Mouse (Mus musculus): Measurements from ENCODE around the gene Pam. TPM values are rescaled to one million over a fixed set of nuclear protein-coding genes. Genes with fewer than 3 reads are reported as not detected.

The Pam gene
- 17.3 and 18.0 TPM in 2 replicates for polyA plus RNA-seq (2015; fragmentation: Nextera tagmentation; extraction: Ambion mirVana)

DNA sequence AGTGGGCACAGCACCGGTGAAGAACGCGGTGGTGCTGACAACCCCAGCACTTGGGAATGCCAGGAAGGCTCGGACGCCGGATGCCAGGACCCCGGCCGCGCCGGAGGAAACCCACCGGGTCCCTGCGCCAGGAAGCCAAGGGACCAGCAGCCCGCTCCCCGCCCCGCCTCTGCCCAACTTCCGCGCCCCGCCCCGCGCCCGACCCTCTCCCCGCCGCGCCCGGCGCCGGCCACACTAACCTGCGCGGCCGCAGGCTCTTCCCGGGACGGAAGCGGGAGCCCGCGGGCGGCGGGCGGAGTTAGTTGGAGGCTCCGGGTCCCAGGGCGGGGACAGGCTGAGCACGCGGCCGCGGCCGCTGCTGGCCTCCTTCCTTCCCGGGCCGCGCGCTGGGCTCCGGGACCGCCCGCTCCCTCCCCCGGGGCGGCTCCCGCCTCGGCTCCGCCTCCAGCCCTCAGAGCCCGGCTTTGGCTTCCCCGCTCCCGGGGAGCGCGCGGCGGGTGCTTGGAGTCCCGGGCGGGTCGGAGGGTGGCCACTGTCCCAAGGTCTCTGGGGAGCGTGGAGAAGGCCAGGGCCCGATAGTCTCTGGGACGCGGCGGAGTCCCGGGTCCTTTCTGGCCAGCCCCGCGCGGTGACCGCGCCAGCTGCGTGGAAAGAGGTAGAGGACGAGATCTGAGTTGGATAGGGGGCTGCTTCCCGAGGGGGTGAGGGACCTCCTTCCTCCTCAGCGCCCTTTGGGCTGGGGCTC, at the start of gene Pam:
Pam (minus strand) TSS at position 401 of the 745 bp plus-strand sequence.
- DNase-seq (ENCODE audit: low spot score) = peak; percentile 56

DNA sequence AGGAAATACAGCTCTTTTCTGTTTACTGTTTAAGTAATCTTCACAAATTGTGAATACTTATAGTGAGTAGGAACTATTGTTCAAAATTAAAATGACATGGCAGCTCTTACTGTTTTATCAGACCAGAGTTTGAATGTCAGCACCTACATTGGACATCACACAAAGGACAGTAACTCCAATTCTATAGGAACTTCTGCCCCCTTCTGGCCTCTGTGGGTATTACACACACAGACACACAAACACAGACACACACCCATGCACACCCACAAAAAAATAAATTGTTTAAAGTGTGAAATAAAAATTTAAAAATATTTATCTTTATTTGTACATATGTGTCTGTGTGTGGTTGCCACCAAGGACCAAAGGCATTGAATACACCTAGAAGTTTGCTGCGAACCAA, 49.4 kb upstream of the Pam start:
- DNase-seq (ENCODE audit: low spot score) = no peak

- no peak for DNase-seq (ENCODE audit: low spot score)
Observed at GRCm38 (mm10) chr1:98131244-98131643, 35.8 kb upstream of the Pam start.

DNA sequence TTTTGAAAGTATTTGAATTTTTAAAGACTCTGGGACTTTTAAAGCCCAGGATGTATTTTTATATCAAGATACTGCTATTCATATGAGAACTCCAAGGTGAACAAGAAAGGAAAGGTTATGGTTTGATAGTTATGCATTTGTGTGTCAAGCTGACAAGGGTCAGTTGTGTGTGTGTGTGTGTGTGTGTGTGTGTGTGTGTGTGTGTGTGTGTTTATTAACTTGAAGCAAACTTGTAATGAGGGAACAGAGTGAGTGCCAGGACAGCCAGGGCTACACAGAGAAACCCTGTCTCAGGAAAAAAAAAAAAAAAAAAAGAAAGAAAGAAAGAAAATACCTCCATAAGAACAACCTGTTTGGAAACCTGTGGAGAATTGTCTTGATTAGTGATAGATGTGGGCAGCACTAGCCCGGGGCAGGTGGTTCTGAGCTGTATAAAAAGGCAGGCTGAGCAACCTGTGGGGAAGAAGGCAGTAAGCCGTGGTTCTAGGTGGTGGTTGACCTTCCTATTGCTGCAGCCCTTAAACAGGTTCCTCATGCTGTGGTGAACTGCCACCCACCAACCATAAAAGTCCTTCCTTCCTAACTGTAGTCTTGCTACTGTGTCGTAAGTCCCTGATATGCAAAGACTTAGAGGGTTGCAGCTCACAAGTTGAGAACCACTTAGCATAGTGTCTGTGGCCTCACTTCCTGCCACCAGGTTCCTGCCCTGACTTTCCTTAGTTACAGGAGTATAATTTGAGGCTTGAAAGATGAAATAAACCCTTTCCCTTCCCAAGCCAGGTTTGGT, 34.3 kb upstream of the Pam start:
- DNase-seq (ENCODE audit: low spot score) = peak; percentile 31

- DNase-seq (ENCODE audit: low spot score) = no peak
Observed at GRCm38 (mm10) chr1:98129111-98129510, 33.7 kb upstream of the Pam start.

DNA sequence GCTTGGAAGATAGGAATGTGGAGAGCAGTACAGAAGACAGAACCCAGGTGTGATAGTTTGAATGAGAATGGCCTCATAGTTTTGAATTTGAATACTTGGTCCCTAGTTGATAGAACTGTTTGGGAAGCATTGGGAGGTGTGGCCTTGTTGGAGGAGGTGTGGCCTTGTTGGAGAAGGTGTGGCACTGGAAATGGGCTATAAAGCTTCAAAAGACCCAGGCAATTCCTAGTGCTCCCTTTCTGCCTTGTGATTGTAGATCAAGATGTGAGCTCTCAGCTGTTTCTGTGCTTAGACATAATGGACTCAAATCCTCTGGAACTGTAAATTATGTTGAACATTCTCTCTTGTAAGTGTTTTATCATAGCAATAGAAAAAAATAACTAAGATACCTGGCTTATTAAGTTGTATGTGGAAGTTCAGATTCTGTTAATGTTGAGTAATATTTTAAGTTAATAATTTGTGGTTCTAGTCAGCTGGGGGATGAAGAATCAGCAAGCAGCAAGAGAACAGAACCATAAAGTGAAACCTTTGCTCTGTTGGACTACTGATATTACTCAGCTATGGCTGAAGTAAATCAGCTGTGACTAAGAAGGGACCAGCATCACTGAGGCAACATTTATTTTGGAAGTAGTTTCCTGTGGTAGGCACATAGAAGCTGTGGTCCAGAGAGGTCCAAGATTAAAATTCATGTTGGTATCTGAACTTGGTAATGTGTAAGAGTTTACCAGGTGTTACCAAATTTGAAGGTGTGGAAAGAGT, 33.1 kb upstream of the Pam start:
- DNase-seq (ENCODE audit: low spot score) = no peak

- DNase-seq (ENCODE audit: low spot score) = no peak
Observed at GRCm38 (mm10) chr1:98126268-98126667, 30.8 kb upstream of the Pam start.

DNA sequence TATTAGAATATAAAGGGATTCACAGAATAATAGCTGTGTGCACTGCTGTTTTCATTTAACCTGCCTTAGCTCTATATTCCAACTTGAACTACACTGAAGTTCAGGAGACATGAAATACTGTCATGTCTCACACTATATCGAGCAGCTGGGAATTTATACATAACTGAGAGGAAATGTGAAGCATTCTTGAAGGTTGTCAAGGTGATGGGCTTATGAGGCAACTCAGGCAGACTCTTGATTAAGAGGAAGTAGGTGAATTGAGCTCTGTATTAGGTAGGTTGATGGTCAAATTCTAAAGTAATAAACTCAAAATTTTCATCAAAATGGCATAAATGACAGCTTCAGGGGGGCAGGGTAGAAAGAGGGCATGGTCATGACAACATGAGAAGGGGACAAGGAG, 29.3 kb upstream of the Pam start:
- no peak for DNase-seq (ENCODE audit: low spot score)

- no peak for DNase-seq (ENCODE audit: low spot score)
Observed at GRCm38 (mm10) chr1:98119595-98119994, 24.1 kb upstream of the Pam start.

DNA sequence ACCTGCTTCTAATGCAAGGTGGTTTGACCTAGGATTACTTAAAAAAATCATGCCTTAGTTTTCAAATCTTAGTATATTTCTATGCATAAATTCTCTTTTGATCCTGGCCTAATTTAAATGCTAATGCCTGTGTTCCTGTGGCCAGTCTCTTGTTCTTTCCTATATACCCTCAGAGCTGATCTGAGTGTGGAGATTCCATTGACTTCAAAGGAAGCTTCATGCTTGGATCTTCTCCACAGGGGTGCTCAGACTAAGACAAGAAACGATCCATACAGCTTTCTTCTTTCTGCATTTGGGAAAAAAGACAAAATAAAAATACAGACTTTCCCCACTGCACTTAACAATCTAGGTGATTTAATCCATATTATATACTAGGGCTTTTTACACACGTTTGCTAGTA, 12.2 kb upstream of the Pam start:
- DNase-seq (ENCODE audit: low spot score) = no peak

- no peak for DNase-seq (ENCODE audit: low spot score)
Observed at GRCm38 (mm10) chr1:98099441-98099840, 4.0 kb upstream of the Pam start.

DNA sequence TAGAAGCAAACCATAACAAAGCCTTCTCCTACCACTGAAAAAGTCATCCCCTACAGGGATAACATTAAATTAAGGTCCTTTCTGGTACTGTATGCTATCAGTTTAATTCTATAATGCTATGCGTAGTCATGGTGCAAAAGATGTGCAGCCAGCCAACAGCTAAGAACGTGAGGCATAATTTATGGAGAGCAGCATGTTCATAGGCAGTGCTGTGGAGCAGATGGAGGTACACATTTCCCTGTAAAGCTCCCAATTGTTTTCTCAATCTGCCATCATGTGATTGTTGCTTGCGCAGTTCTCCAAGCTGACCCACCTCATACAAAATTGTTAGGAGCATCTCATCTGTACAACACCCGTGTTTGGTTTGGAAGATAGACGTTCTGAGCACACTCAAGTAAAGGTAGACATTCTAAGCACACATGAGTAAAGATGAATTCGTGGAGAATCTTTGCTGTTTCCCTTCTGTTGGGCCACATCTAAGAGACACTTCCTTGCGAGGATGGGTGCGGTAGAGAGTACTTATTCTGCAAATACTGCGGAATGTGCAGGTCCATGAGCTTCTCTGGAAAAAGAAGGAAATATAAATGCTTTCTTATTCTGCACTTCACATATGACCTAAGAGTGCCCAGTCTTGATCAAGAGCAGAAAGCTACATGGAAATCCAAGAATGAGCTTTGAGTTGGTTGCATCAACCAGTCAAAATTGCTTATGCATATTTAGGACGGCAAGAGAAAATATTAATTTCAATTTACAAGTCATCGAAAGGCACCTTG, 2.7 kb upstream of the Pam start:
- DNase-seq (ENCODE audit: low spot score) = no peak

GRCm38 (mm10) chr1:98096396-98096935, 1.0 kb upstream of the Pam start:
- no peak for DNase-seq (ENCODE audit: low spot score)

- DNase-seq (ENCODE audit: low spot score) = peak; percentile 14
Observed at GRCm38 (mm10) chr1:98095991-98096330, 515 bp upstream of the Pam start.

DNA sequence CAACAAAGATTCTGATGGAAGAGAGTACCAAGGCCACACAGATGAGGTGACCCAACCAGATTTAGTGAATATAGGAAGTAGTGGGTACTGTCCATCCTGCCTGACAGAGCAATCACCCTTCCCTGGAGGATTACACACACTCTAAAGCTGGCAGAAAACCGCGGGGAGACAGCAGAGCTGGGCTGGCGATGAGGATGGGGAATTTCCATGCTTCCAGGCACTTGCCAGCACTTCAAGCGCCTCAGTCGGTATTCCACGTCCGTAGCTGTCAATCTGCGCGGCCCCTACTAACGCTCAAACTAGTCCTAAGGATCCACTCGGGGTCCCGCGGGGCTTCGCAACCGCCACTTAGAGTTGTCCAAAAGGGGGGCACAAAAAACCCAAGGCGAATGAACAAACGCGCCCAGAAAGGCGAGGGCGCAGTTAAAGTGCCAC, 618 bp downstream of the Pam start:
- no peak for DNase-seq (ENCODE audit: low spot score)

DNA sequence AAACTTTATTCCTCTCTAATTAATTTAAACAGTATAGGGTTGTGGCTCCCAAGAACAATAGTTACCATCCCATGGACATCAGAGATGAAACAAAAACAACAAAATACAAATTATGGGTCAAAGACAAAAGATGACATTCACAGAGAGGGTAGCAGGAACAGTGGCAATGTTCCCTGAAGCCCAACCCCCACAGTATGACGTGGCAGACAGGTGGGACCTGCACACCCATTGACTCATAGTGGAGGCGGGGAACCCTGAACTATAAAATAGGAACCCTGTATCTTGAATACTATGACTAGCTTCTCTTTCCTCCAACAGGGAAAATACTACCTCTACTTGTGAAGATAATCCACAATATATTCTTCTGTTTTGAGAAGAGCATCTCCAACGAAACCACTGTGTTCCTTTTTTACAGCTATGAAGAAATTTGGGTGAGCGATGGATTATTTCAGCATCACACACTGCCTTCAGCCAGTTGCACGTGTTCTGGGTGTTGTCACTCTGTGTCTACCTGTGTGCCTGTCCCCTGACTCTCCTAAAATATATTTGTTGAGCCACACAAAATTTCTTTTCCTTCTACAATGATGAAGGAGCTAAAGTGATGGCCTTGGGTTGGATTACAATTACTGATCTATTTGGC, 6.0 kb downstream of the Pam start:
- DNase-seq (ENCODE audit: low spot score) = no peak

DNA sequence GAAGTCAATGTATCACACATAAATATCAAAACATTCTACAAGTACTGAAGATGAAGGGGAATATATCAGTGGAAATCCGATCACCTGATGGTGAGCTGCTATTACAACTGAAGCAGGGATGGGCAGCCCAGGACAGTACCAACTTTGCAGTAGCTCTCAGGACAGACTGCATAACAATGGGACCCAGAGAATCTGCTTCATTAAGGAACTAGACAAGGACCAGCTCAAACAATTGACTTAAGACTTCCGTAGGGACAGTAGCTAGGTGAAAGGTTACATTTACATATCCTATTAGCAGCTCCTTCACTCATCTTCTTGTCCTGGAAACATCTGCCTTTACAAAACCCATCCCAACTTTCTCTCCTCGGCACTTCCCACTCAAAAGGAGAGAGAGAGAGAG, 9.0 kb downstream of the Pam start:
- DNase-seq (ENCODE audit: low spot score) = no peak

DNA sequence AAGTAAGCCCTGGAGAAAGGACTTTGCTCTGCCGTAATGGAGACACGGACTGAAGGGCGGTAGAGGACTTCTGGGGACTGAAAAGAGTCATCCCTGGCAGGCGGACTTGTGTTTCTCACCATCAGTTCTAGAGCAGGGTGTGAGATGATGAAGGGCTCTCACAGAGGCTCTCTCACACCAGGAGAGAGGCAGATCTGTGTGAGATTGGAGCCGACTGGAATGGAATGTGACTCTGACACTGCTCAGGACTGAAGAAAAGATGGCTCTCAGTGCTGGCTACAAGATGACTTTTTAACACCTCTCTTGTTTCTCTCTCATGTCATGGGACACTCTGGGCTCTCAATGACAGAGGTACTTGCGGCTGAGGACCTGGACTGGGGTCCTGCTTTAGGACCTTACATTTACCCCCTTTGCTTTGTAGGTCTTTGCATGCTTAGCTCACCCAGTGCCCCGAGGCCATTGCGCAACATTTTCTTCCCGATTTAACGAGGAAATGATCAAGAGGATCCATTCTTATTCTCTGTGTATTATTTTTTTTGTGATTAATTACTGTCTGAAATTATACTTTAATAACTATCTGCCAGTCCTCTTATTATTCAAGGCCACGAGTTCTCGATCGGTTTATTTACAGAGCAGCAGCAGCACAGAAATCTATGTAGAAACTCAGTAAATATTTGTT, 10.7 kb downstream of the Pam start:
- DNase-seq (ENCODE audit: low spot score) = no peak

DNA sequence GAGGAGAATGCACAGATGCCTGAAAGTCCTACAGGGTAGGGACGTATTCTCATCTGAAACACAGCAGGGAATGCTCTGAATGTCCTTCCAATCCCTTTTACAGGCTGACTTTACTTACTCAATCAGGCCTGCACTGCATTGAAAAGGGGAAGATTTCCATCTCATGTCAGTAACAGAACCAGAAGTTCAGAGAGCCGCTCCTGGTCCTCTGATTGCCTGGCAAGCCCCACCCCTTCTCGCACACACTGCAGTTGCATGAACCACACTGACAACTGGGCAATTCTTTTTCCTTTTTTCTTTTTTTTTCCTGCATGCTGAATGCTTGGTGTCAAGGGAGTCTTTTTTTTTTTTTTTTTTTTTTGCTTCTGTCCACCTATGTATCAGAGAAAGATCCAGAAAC, 11.9 kb downstream of the Pam start:
- DNase-seq (ENCODE audit: low spot score) = no peak

DNA sequence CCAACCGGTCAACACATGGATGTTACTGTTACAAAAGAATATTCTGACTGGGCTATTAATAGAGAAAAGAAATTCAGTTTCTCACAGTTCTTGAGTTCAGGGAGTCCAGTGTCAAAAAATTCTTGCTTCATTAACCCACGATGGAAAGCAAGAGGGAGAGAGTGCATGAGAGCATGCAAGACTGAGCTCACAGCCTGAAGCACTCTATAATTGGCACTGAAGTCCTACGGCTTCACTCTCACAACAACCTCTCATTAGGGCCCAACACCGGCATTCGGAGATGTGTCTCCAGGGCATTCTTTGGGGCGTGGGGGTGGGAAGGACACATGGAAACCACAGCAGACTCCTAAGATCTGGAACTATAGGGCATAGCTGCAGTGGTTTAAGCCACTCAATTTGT, 12.5 kb downstream of the Pam start:
- DNase-seq (ENCODE audit: low spot score) = no peak
